Mouse (Mus musculus) forebrain, embryonic 14.5 days (tissue): ENCODE results near the gene Fam169a. TPM values are rescaled to one million over a fixed set of nuclear protein-coding genes. Genes with fewer than 3 reads are reported as not detected.
"Not testable (repeated sequence)": the region's sequence is repeated elsewhere in the genome, so short reads cannot be mapped to it uniquely, and the experiment has no call there.

Experiments used
- ATAC-seq: fragments of 200-750 bp; cut with Nextera tagmentation; 2 replicates; pipeline ENCODE4 v1.8.0; 2017; ENCODE audit warnings: mild to moderate bottlenecking, moderate library complexity
- DNase-seq: peaks from one replicate; pipeline ENCODE4 v3.0.0-alpha.2; 2015; ENCODE audit warnings: low spot score
- H3K27ac ChIP-seq: fragments of 300-500 bp; sonication (generic); 2 replicates; pipeline ENCODE4 v1.5.1; 2014; ENCODE audit warnings: low read depth, mild to moderate bottlenecking, control low read depth, low read length, moderate library complexity
- H3K27me3 ChIP-seq: fragments of 300-500 bp; sonication (generic); replicated peaks from 2 replicates; pipeline ENCODE4 v1.6.1; 2014; ENCODE audit warnings: low read length, control low read depth, mixed read lengths; ENCODE audit not compliant: control insufficient read depth, insufficient read depth
- H3K36me3 ChIP-seq: fragments of 300-500 bp; sonication (generic); 2 replicates; pipeline ENCODE4 v1.6.1; 2014; ENCODE audit warnings: low read length, control low read depth; ENCODE audit not compliant: control insufficient read depth, insufficient read depth
- H3K4me1 ChIP-seq: fragments of 300-500 bp; sonication (generic); 2 replicates; pipeline ENCODE4 v1.6.1; 2014; ENCODE audit warnings: antibody characterized with exemption, low read length, control low read depth; ENCODE audit not compliant: control insufficient read depth, insufficient read depth
- H3K4me2 ChIP-seq: fragments of 300-500 bp; sonication (generic); 2 replicates; pipeline ENCODE4 v1.6.1; 2014; ENCODE audit warnings: mild to moderate bottlenecking, control low read depth, low read length
- H3K4me3 ChIP-seq: fragments of 300-500 bp; sonication (generic); 2 replicates; pipeline ENCODE4 v1.5.1; 2014; ENCODE audit warnings: low read depth, low read length, control low read depth
- H3K9ac ChIP-seq: fragments of 300-500 bp; sonication (generic); 2 replicates; pipeline ENCODE4 v1.6.1; 2014; ENCODE audit warnings: mild to moderate bottlenecking, low read length, control low read depth, moderate library complexity
- H3K9me3 ChIP-seq: fragments of 300-500 bp; sonication (generic); replicated peaks from 2 replicates; pipeline ENCODE4 v1.6.1; 2016; ENCODE audit warnings: low read length, control low read depth, mixed read lengths; ENCODE audit not compliant: control insufficient read depth
- WGBS: fragments of 180-500 bp; shearing (Covaris S2); extraction: QIAGEN DNeasy Blood & Tissue Kit; methylation state at CpG from one replicate; pipeline ENCODE4 v1.1.7; 2014; 5-methylcytosine and 5-hydroxymethylcytosine counted together
- polyA plus RNA-seq: library from polyadenylated mRNA; unstranded; fragments of >200 nt; fragmentation: Nextera tagmentation; extraction: Ambion mirVana; gene quantifications from 2 replicates; pipeline ENCODE4 v1.2.1, GENCODE M21; 2014

Fam169a gene
- polyA plus RNA-seq, 1 experiment from 2014 or later, result 14.9 TPM

GRCm38 (mm10) chr13:97137466-97138400, 70.6 kb downstream of the Fam169a start, which contains the start of the genes Gfm2 and Nsa2:
TSS of gene Gfm2 (plus strand) at chr13:97137937.
TSS of gene Nsa2 (minus strand) at chr13:97137937.
- DNase-seq, result peak; percentile 98
- Histone ChIP-seq H3K4me2 (peak within 1 kb of the TSS; percentile 77), H3K9ac (peak within 1 kb of the TSS; percentile 91), H3K27me3 (no peaks in the 10 kb centered on the region), H3K36me3 (peaks cover 21% of the 10 kb centered on the region), H3K9me3 (no peaks in the 10 kb centered on the region), H3K27ac (peak within 1 kb of the TSS; percentile 90), H3K4me3 (peak within 1 kb of the TSS; percentile 88), H3K4me1 (peaks cover 5% of the 10 kb centered on the region; the same call in 1 of the 2 replicates)
- WGBS, result under 1% methylated on average over 57 of the region's 57 CpGs
- peak; percentile 98 for ATAC-seq

GRCm38 (mm10) chr13:97138404-97138931, 71.4 kb downstream of the Fam169a start:
- H3K27me3 ChIP-seq, DNase-seq, H3K4me1 ChIP-seq, ATAC-seq, H3K9me3 ChIP-seq: not testable (repeated sequence)
- H3K4me3 ChIP-seq, result peak overlapping the region; percentile 88
- peaks cover 24% of the 10 kb centered on the region for H3K36me3 ChIP-seq
- peak overlapping the region; percentile 53 for H3K4me2 ChIP-seq
- WGBS, result 34% methylated on average over 8 of the region's 8 CpGs
- peak overlapping the region; percentile 91 for H3K9ac ChIP-seq
- H3K27ac ChIP-seq, result peak overlapping the region; percentile 90; the same call in 1 of the 2 replicates

- Histone ChIP-seq H3K9me3 (no peaks in the 10 kb centered on the region), H3K4me2 (no peak overlapping the region), H3K4me3 (no peak overlapping the region), H3K9ac (no peak overlapping the region), H3K27me3 (no peaks in the 10 kb centered on the region), H3K36me3 (peaks cover 37% of the 10 kb centered on the region), H3K27ac (no peak overlapping the region), H3K4me1 (peaks cover 5% of the 10 kb centered on the region; the same call in 1 of the 2 replicates)
- 90% methylated on average over 7 of the region's 7 CpGs for WGBS
- DNase-seq (no peak), ATAC-seq (no peak)
These were observed 75.2 kb downstream of the Fam169a start for GRCm38 (mm10) chr13:97142321-97142720.

GRCm38 (mm10) chr13:97145834-97146233, 78.7 kb downstream of the Fam169a start:
- WGBS, result 60% methylated on average over 4 of the region's 4 CpGs
- Histone ChIP-seq H3K27ac (no peak overlapping the region), H3K4me1 (no peaks in the 10 kb centered on the region), H3K27me3 (no peaks in the 10 kb centered on the region), H3K9ac (no peak overlapping the region), H3K4me3 (no peak overlapping the region), H3K4me2 (no peak overlapping the region), H3K9me3 (no peaks in the 10 kb centered on the region), H3K36me3 (peaks cover 63% of the 10 kb centered on the region)
- ATAC-seq (no peak), DNase-seq (peak; percentile 69)

GRCm38 (mm10) chr13:97175520-97176264, 108.6 kb downstream of the Fam169a start:
- peaks cover 86% of the 10 kb centered on the region for H3K36me3 ChIP-seq
- WGBS, result 90% methylated on average over 10 of the region's 10 CpGs
- ATAC-seq (no peak), DNase-seq (no peak)
- H3K4me3 ChIP-seq, result no peak overlapping the region
- no peaks in the 10 kb centered on the region for H3K27me3 ChIP-seq
- no peak overlapping the region for H3K27ac ChIP-seq
- peaks cover 7% of the 10 kb centered on the region; the same call in 1 of the 2 replicates for H3K4me1 ChIP-seq
- no peak overlapping the region for H3K9ac ChIP-seq
- H3K4me2 ChIP-seq, result no peak overlapping the region
- H3K9me3 ChIP-seq, result no peaks in the 10 kb centered on the region

GRCm38 (mm10) chr13:97176731-97177130, 109.6 kb downstream of the Fam169a start:
- ATAC-seq (no peak), DNase-seq (no peak)
- Histone ChIP-seq H3K36me3 (peaks cover 78% of the 10 kb centered on the region), H3K27me3 (no peaks in the 10 kb centered on the region), H3K9me3 (no peaks in the 10 kb centered on the region), H3K4me2 (no peak overlapping the region), H3K4me1 (peaks cover 7% of the 10 kb centered on the region; the same call in 1 of the 2 replicates), H3K9ac (no peak overlapping the region), H3K4me3 (no peak overlapping the region), H3K27ac (no peak overlapping the region)
- 88% methylated on average over 5 of the region's 5 CpGs for WGBS

GRCm38 (mm10) chr13:97178943-97179342, 111.9 kb downstream of the Fam169a start:
- H3K27me3 ChIP-seq, result no peaks in the 10 kb centered on the region
- H3K9ac ChIP-seq, result no peak overlapping the region
- ATAC-seq (no peak), DNase-seq (no peak)
- peaks cover 59% of the 10 kb centered on the region for H3K36me3 ChIP-seq
- peaks cover 7% of the 10 kb centered on the region; the same call in 1 of the 2 replicates for H3K4me1 ChIP-seq
- no peak overlapping the region for H3K27ac ChIP-seq
- no peak overlapping the region for H3K4me3 ChIP-seq
- WGBS, result 69% methylated on average over 7 of the region's 7 CpGs
- H3K9me3 ChIP-seq, result no peaks in the 10 kb centered on the region
- no peak overlapping the region for H3K4me2 ChIP-seq

- DNase-seq (peak; percentile 71), ATAC-seq (peak; percentile 60)
- Histone ChIP-seq H3K27ac (no peak overlapping the region), H3K27me3 (no peaks in the 10 kb centered on the region), H3K4me2 (peak overlapping the region; percentile 15; the same call in 1 of the 2 replicates), H3K9me3 (no peaks in the 10 kb centered on the region), H3K9ac (no peak overlapping the region), H3K36me3 (peaks cover 45% of the 10 kb centered on the region), H3K4me1 (peaks cover 7% of the 10 kb centered on the region; the same call in 1 of the 2 replicates), H3K4me3 (no peak overlapping the region)
- 39% methylated on average over 6 of the region's 6 CpGs for WGBS
These were observed 113.2 kb downstream of the Fam169a start for GRCm38 (mm10) chr13:97180113-97180828.
